Mouse (Mus musculus): Measurements from ENCODE around the gene Cox7a1.

The Cox7a1 gene

DNA sequence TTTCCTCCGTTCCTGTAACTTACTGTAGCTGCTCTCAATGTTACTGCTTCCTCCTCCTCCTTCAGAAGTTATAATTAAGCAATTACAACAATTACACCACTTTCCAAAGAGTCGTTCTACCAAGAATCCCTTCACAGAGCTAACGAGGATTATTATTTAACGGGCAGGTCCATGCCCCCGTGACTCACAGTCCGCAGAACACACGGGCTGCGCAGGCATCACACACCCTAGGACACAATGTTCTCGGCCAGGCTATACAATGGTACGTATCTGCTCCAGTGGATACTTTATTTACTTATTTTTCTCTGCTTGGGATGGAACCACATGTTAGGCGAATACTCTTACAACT, 36.0 kb downstream of the Cox7a1 start:
- no peak for DNase-seq (ENCODE audit: low read depth, low spot score)

DNA sequence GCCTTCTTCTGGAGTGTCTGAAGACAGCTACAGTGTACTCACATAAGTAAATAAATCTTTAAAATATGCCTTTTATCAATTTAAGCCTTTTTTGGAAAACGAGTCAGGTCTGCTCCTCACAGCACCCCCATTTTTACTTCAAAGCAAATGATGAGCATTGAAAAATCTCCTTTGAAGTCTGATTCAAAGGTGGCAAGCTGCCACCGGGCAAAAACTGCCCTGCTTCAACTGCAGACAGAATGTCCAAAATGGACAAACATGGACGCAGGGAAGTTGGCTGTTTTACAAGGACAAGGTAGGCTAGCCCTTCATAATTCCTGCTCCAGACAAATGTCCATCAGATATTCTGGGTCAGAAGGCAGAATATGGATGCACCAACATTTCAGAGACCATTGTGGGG, 37.5 kb downstream of the Cox7a1 start:
- no peak for DNase-seq (ENCODE audit: low read depth, low spot score)

DNA sequence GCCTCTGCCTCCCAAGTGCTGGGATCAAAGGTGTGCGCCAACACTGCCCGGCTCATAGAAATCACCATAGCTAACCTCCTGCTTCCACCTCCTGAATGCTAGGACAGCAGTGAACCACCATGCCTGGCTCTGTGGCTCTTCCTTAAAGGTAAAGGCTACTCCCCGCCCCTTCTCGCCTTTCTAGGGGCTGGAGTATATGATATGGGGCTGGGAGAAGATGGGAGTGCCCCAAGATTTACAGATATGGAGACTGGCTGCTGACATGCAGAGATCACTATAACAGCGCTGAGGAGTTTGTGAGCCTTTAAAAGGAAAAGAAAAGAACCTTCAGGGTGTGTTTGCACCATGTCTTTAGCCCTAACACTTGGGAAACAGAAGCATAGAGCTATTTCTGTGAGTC, 38.3 kb downstream of the Cox7a1 start:
- DNase-seq (ENCODE audit: low read depth, low spot score), result no peak

DNA sequence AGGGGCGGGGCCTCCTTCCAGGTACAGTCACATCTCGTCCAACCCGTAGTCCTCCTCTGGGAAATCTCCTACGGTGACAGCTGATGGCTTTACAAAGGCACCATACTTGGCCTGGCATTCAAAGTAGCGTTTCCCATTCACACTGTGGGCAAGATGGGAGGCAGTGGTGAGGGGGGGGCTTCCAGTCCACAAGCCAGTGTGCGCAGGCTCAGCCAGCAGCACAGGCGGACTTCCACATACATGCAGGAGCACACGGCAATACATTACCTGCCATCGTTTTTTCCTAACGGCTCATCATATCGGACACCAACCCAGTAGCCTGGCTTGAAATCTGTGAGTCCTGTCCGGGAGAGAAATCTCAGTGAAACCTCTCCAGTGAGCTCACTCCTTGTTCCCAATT, 40.3 kb downstream of the Cox7a1 start:
- no peak for DNase-seq (ENCODE audit: low read depth, low spot score)

DNA sequence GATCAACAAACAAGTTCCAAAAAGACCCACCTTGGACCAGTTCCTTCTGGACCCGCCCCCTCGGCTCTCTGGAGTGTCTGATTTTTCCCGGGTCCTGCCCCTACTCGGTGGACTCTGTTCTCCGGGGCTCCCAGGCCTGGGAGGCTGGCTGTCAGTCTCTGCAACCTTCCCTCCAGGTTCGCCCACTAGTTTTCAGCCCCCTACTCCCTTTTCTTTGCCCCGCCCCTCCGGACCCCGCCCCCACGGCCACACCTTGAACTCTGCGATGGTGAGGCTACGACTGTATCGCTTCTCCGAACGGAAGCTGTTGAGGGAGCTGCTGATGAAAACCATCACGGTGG, 47.4 kb downstream of the Cox7a1 start:
- no peak for DNase-seq (ENCODE audit: low read depth, low spot score)

DNA sequence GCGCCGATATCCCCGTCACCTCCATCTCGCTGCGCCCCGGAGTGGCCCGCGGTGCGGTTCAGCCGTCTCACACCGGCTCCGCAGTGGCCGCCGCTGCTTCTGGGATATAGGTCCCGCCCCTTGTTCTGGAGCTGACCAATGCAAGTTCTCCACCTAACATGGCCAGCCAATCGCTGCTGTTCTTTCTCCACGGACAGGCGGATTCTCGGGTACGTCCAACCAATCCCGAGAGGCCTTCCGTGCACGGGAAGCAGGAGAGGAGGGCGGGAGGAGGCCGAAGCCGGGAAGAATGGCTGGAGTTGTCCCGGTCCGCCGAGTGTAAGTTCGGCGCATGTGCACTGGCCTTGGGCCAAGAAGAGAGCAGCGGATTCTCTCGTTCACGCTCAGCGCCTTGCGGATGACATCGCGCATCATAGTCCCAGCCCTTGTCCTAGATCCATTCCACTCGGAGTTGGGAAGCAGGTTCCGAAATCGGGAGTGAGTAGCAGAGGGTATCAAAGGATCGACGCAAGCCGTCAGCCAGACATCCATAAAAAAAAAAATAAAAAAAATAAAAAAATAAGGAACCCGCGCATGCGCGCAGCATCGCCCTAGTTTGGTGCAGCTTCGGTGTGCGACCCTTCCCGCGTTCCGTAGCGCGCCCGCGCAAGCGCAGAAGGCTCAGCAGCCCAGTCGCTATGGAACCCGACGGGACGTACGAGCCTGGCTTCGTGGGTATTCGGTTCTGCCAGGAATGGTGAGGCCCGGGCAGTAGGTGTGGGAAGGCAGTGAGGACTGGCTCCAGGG, 47.9 kb downstream of the Cox7a1 start, which contains the start of the genes Polr2i and Tbcb:
Polr2i (plus strand) TSS at position 280 of the 786 bp plus-strand sequence.
Tbcb (minus strand) TSS at position 604 of the 786 bp plus-strand sequence.
- peak; percentile 97 for DNase-seq (ENCODE audit: low read depth, low spot score)

DNA sequence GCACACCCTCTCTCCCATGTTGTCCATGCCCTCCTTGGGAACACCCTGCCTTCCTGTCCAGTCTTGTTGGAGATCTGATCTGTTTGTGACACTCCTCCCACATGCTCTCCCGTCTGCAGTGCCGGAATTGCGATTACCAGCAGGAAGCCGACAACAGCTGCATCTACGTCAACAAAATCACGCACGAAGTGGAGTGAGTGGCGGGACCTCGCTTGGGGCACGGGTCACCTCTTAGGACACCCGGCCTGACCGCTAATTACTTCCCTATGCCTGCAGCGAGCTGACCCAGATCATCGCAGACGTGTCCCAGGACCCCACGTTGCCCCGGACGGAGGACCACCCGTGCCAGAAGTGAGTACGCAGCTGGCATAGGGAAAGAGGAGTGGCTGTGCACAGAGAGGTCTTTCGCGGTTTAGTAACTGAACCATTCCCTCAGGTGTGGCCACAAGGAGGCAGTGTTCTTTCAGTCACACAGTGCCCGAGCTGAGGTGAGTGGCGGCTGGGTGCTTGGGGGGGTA, 48.7 kb downstream of the Cox7a1 start:
- DNase-seq (ENCODE audit: low read depth, low spot score), result peak; percentile 86

DNA sequence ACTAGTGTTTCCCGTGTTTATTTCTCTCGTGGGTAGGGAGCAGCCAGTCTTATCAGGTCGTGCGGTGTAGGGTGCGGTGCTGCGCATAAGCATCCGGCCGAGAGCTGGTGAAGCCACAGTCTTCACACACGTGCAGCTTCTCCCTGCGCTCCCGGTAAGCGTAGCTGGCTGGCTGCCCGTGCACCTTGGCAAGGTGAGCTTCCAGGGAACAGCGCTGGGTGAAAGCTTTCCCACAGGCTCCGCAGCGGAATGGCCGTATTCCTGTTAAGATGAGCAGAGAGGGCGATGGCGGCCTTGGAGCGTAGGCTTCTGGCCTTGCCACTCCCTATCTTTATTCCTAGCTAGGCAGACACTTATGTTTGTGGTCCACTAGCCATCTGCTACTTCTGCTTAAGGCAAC, 49.4 kb downstream of the Cox7a1 start:
- no peak for DNase-seq (ENCODE audit: low read depth, low spot score)

DNA sequence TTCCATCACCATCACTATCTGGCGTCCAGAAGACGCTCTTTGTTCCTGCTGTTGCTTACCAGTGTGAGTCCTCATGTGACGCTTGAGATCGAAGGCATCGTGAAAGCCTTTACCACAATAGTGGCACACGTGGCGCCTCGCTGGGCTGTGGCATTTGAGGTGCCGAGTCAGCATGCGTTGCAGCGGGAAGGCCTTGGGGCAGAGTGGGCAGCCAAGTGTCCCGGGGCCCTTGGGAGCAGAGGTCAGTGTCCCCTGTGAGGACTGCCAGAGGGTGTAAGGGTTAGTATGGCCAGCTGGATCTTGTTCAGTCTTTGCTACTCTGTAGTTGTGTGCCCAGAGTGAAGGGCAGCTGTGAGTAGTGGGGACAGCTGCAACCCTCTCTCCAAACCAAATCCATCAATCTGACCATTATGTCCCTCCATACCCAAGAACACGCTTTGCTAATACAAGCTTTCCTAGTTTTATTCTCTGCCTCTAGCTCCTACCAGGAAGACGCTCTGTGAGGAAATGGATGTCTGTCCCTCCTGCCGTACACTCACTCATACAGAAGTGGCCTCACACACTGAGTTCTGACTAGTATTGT, 50.4 kb downstream of the Cox7a1 start:
- DNase-seq (ENCODE audit: low read depth, low spot score), result no peak

DNA sequence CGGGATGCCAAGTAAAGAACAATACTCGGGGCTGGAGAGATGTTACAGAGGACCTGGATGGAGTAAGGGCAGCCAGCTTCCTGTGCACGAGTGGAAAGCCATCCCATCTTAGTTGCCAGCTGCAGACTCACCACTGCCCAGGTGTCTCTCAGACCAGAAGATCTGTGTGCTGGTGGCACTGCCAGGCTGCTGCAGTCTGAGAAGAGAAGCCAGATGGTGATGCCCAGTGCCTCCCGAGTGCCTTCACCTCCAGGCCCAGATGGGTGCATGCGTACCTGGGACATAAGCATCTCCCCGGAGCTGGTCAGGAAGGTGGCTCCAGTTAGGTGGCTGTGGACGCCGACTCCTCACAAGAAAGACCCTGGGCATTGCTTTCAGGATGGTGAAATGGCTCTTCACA, 51.1 kb downstream of the Cox7a1 start:
- no peak for DNase-seq (ENCODE audit: low read depth, low spot score)

DNA sequence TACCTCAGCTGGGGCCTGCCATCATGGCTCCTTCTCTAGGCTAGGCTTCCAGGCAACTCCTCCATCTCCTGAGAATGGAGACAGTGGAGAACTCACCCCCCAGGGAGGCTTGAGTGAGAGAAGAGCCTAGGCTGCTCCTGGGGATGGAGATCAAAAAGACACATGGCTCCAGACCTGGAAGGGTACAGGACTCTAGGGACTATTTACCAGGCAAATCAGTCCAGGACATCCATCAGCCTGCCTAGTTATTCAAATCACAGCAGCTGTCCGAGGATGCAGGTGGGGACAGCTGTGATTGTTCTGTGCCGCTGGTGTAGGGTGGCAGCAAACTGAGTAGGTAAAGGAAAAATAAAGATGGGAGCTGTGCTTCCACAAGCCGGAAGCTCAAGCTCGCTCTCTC, 51.7 kb downstream of the Cox7a1 start, which contains the start of gene Ovol3:
Ovol3 (minus strand) TSS at position 101 of the 400 bp plus-strand sequence.
- peak; percentile 20 for DNase-seq (ENCODE audit: low read depth, low spot score)

Measured in A20 (cell line).